Mouse (Mus musculus): Measurements from ENCODE around the gene Dazl.

GRCm38 (mm10) chr17:50237436-50237709 is 56.1 kb downstream of the Dazl start:
- peak; percentile 99 for TF ChIP-seq CTCF (IDR thresholded peaks at IDR 0.05; ENCODE audit: extremely low read depth, insufficient read depth, low read length)
- TF ChIP-seq POLR2A (IDR thresholded peaks at IDR 0.05; ENCODE audit: extremely low read depth, insufficient read depth, low read length), result no peak

Measured in cortical plate, adult 2 months (tissue).